Mouse (Mus musculus) brain, embryonic 18.5 days (tissue): Measurements from ENCODE around the gene Phyh.
"Not testable (repeated sequence)": the region's sequence is repeated elsewhere in the genome, so short reads cannot be mapped to it uniquely, and the experiment has no call there.

Experiments
- DNase-seq: peaks from one replicate; pipeline ENCODE4 v3.0.0-alpha.2; 2012; ENCODE audit warnings: low read depth, low spot score

The Phyh gene

GRCm38 (mm10) chr2:4917326-4918021 is 1.3 kb upstream of the Phyh start:
- DNase-seq = no peak

GRCm38 (mm10) chr2:4921019-4921418 is 2.2 kb downstream of the Phyh start:
- DNase-seq = no peak

- DNase-seq = no peak
These were observed 3.8 kb downstream of the Phyh start for GRCm38 (mm10) chr2:4922476-4923164.

- no peak for DNase-seq
These were observed 8.6 kb downstream of the Phyh start for GRCm38 (mm10) chr2:4927391-4927790.

- DNase-seq = no peak
These were observed 10.4 kb downstream of the Phyh start for GRCm38 (mm10) chr2:4929230-4929629.

- DNase-seq = no peak
These were observed 15.7 kb downstream of the Phyh start for GRCm38 (mm10) chr2:4934516-4934915.

- no peak for DNase-seq
These were observed 19.1 kb downstream of the Phyh start for GRCm38 (mm10) chr2:4937931-4938330.

GRCm38 (mm10) chr2:4940861-4941260 is 22.0 kb downstream of the Phyh start:
- no peak for DNase-seq

GRCm38 (mm10) chr2:4949691-4950090 is 30.9 kb downstream of the Phyh start:
- DNase-seq = not testable (repeated sequence)

GRCm38 (mm10) chr2:4950986-4951385 is 32.2 kb downstream of the Phyh start:
- DNase-seq = no peak

- DNase-seq = no peak
These were observed 35.5 kb downstream of the Phyh start for GRCm38 (mm10) chr2:4954216-4954760.

GRCm38 (mm10) chr2:4958039-4958438 is 39.2 kb downstream of the Phyh start:
- no peak for DNase-seq

- DNase-seq = no peak
These were observed 49.0 kb downstream of the Phyh start for GRCm38 (mm10) chr2:4967806-4968205.

GRCm38 (mm10) chr2:4969083-4969482 is 50.3 kb downstream of the Phyh start:
- no peak for DNase-seq

GRCm38 (mm10) chr2:4975807-4976206 is 57.0 kb downstream of the Phyh start, which contains the start of gene Ucma:
Gene Ucma, plus strand, starts transcription at chr2:4976122.
- DNase-seq = peak; percentile 20

GRCm38 (mm10) chr2:4978091-4978490 is 59.3 kb downstream of the Phyh start:
- DNase-seq = peak; percentile 56

GRCm38 (mm10) chr2:4983987-4984386 is 65.2 kb downstream of the Phyh start:
- DNase-seq = no peak

- DNase-seq = no peak
These were observed 66.2 kb downstream of the Phyh start for GRCm38 (mm10) chr2:4985000-4985399.

- no peak for DNase-seq
These were observed 68.0 kb downstream of the Phyh start for GRCm38 (mm10) chr2:4986798-4987197.

GRCm38 (mm10) chr2:4987388-4988180 is 68.8 kb downstream of the Phyh start:
- no peak for DNase-seq
